Mouse (Mus musculus): ENCODE data around the gene Acsf3. TPM values are rescaled to one million over a fixed set of nuclear protein-coding genes. Genes with fewer than 3 reads are reported as not detected.

The Acsf3 gene
- polyA plus RNA-seq, 1 experiment from 2014 or later: 17.1 TPM

- 92% methylated on average over 6 of the region's 6 CpGs for WGBS
- H3K27ac ChIP-seq (replicated peaks): no peak overlapping the region
- peaks cover 4% of the 10 kb centered on the region for H3K36me3 ChIP-seq
- H3K9me3 ChIP-seq: no peaks in the 10 kb centered on the region
- no peaks in the 10 kb centered on the region for H3K27me3 ChIP-seq
- no peak overlapping the region for H3K4me2 ChIP-seq
- peaks cover 52% of the 10 kb centered on the region for H3K4me1 ChIP-seq (replicated peaks)
- no peak for ATAC-seq (ENCODE audit: low read depth)
- H3K9ac ChIP-seq: no peak overlapping the region
- H3K4me3 ChIP-seq: no peak overlapping the region
These were observed 41.7 kb downstream of the Acsf3 start for GRCm38 (mm10) chr8:122816965-122817364.

GRCm38 (mm10) chr8:122817724-122818496, 42.6 kb downstream of the Acsf3 start:
- Histone ChIP-seq H3K4me2 (no peak overlapping the region), H3K27me3 (no peaks in the 10 kb centered on the region), H3K36me3 (peaks cover 4% of the 10 kb centered on the region), H3K4me3 (no peak overlapping the region), H3K9ac (no peak overlapping the region), H3K27ac (replicated peaks) (0 out of 2 replicates have a peak overlapping the region, but pooled peaks have one; percentile 38), H3K9me3 (no peaks in the 10 kb centered on the region), H3K4me1 (replicated peaks) (peaks cover 43% of the 10 kb centered on the region)
- whole genome bisulfite sequencing: 35% methylated on average over 13 of the region's 13 CpGs
- no peak for ATAC-seq (ENCODE audit: low read depth)

GRCm38 (mm10) chr8:122819776-122820175, 44.5 kb downstream of the Acsf3 start:
- H3K27ac ChIP-seq (replicated peaks): peak overlapping the region; percentile 10; the same call in 1 of the 2 replicates
- H3K27me3 ChIP-seq: no peaks in the 10 kb centered on the region
- H3K36me3 ChIP-seq: no peaks in the 10 kb centered on the region
- 45% methylated on average over 11 of the region's 11 CpGs for WGBS
- H3K4me3 ChIP-seq: no peak overlapping the region
- H3K9me3 ChIP-seq: no peaks in the 10 kb centered on the region
- peaks cover 34% of the 10 kb centered on the region for H3K4me1 ChIP-seq (replicated peaks)
- no peak for ATAC-seq (ENCODE audit: low read depth)
- no peak overlapping the region for H3K9ac ChIP-seq
- H3K4me2 ChIP-seq: no peak overlapping the region

GRCm38 (mm10) chr8:122824571-122824970, 49.3 kb downstream of the Acsf3 start:
- H3K9ac ChIP-seq: no peak overlapping the region
- H3K27me3 ChIP-seq: no peaks in the 10 kb centered on the region
- no peak for ATAC-seq (ENCODE audit: low read depth)
- H3K36me3 ChIP-seq: no peaks in the 10 kb centered on the region
- no peak overlapping the region for H3K27ac ChIP-seq (replicated peaks)
- H3K4me2 ChIP-seq: no peak overlapping the region
- peaks cover 29% of the 10 kb centered on the region for H3K4me1 ChIP-seq (replicated peaks)
- H3K4me3 ChIP-seq: no peak overlapping the region
- 34% methylated on average over 5 of the region's 5 CpGs for WGBS
- no peaks in the 10 kb centered on the region for H3K9me3 ChIP-seq

- Histone ChIP-seq H3K9me3 (no peaks in the 10 kb centered on the region), H3K36me3 (no peaks in the 10 kb centered on the region), H3K27ac (replicated peaks) (0 out of 2 replicates have a peak overlapping the region, but pooled peaks have one; percentile 1), H3K9ac (no peak overlapping the region), H3K4me3 (no peak overlapping the region), H3K27me3 (no peaks in the 10 kb centered on the region), H3K4me1 (replicated peaks) (peaks cover 29% of the 10 kb centered on the region), H3K4me2 (no peak overlapping the region)
- 77% methylated on average over 9 of the region's 9 CpGs for WGBS
- no peak for ATAC-seq (ENCODE audit: low read depth)
These were observed 49.7 kb downstream of the Acsf3 start for GRCm38 (mm10) chr8:122824986-122825385.

- H3K4me2 ChIP-seq: no peak overlapping the region
- no peak overlapping the region for H3K9ac ChIP-seq
- no peaks in the 10 kb centered on the region for H3K9me3 ChIP-seq
- ATAC-seq (ENCODE audit: low read depth): no peak
- no peaks in the 10 kb centered on the region for H3K27me3 ChIP-seq
- 82% methylated on average over 8 of the region's 8 CpGs for WGBS
- no peak overlapping the region for H3K27ac ChIP-seq (replicated peaks)
- H3K4me1 ChIP-seq (replicated peaks): peaks cover 29% of the 10 kb centered on the region
- no peak overlapping the region for H3K4me3 ChIP-seq
- no peaks in the 10 kb centered on the region for H3K36me3 ChIP-seq
These were observed 50.1 kb downstream of the Acsf3 start for GRCm38 (mm10) chr8:122825408-122825807.

GRCm38 (mm10) chr8:122829396-122829795, 54.1 kb downstream of the Acsf3 start:
- H3K27me3 ChIP-seq: 0 out of 2 replicates have a peak, but pooled peaks cover 5% of the 10 kb centered on the region
- H3K4me3 ChIP-seq: no peak overlapping the region
- ATAC-seq (ENCODE audit: low read depth): no peak
- no peak overlapping the region for H3K27ac ChIP-seq (replicated peaks)
- no peaks in the 10 kb centered on the region for H3K9me3 ChIP-seq
- H3K36me3 ChIP-seq: no peaks in the 10 kb centered on the region
- no peak overlapping the region for H3K9ac ChIP-seq
- no peak overlapping the region for H3K4me2 ChIP-seq
- WGBS: 75% methylated on average over 3 of the region's 3 CpGs
- peaks cover 23% of the 10 kb centered on the region for H3K4me1 ChIP-seq (replicated peaks)

- 41% methylated on average over 8 of the region's 8 CpGs for WGBS
- ATAC-seq (ENCODE audit: low read depth): peak; percentile 85
- no peak overlapping the region for H3K9ac ChIP-seq
These were observed 55.2 kb downstream of the Acsf3 start for GRCm38 (mm10) chr8:122830349-122831061.

GRCm38 (mm10) chr8:122834416-122834815, 59.1 kb downstream of the Acsf3 start:
- WGBS: 84% methylated on average over 8 of the region's 8 CpGs
- H3K9ac ChIP-seq: no peak overlapping the region
- no peaks in the 10 kb centered on the region for H3K36me3 ChIP-seq
- no peak for ATAC-seq (ENCODE audit: low read depth)
- H3K27me3 ChIP-seq: 0 out of 2 replicates have a peak, but pooled peaks cover 5% of the 10 kb centered on the region
- no peak overlapping the region for H3K4me3 ChIP-seq
- H3K27ac ChIP-seq (replicated peaks): no peak overlapping the region
- no peaks in the 10 kb centered on the region for H3K9me3 ChIP-seq
- no peaks in the 10 kb centered on the region; the same call in 1 of the 2 replicates for H3K4me1 ChIP-seq (replicated peaks)
- no peak overlapping the region for H3K4me2 ChIP-seq

More at GRCm38 (mm10) chr8:122830349-122831061, 55.2 kb downstream of the Acsf3 start:
- Histone ChIP-seq H3K4me1 (replicated peaks) (peaks cover 12% of the 10 kb centered on the region), H3K4me2 (no peak overlapping the region), H3K36me3 (no peaks in the 10 kb centered on the region), H3K27me3 (0 out of 2 replicates have a peak, but pooled peaks cover 5% of the 10 kb centered on the region), H3K9me3 (no peaks in the 10 kb centered on the region), H3K4me3 (no peak overlapping the region), H3K27ac (replicated peaks) (no peak overlapping the region)

GRCm38 (mm10) chr8:122834971-122835370, 59.7 kb downstream of the Acsf3 start:
- H3K9ac ChIP-seq: no peak overlapping the region
- H3K4me1 ChIP-seq (replicated peaks): no peaks in the 10 kb centered on the region; the same call in 1 of the 2 replicates
- H3K9me3 ChIP-seq: no peaks in the 10 kb centered on the region
- H3K27ac ChIP-seq (replicated peaks): no peak overlapping the region
- WGBS: 30% methylated on average over 8 of the region's 8 CpGs
- H3K27me3 ChIP-seq: 0 out of 2 replicates have a peak, but pooled peaks cover 5% of the 10 kb centered on the region
- no peak for ATAC-seq (ENCODE audit: low read depth)
- no peaks in the 10 kb centered on the region for H3K36me3 ChIP-seq
- H3K4me3 ChIP-seq: no peak overlapping the region
- H3K4me2 ChIP-seq: no peak overlapping the region

- Histone ChIP-seq H3K27me3 (0 out of 2 replicates have a peak, but pooled peaks cover 5% of the 10 kb centered on the region), H3K4me1 (replicated peaks) (no peaks in the 10 kb centered on the region), H3K4me2 (no peak overlapping the region), H3K36me3 (no peaks in the 10 kb centered on the region), H3K9me3 (no peaks in the 10 kb centered on the region), H3K27ac (replicated peaks) (no peak overlapping the region), H3K9ac (no peak overlapping the region), H3K4me3 (no peak overlapping the region)
- WGBS: 88% methylated on average over 12 of the region's 12 CpGs
- no peak for ATAC-seq (ENCODE audit: low read depth)
These were observed 60.9 kb downstream of the Acsf3 start for GRCm38 (mm10) chr8:122836199-122836598.

GRCm38 (mm10) chr8:122836696-122837095, 61.4 kb downstream of the Acsf3 start:
- Histone ChIP-seq H3K4me3 (no peak overlapping the region), H3K27ac (replicated peaks) (no peak overlapping the region), H3K4me2 (no peak overlapping the region), H3K36me3 (no peaks in the 10 kb centered on the region), H3K27me3 (0 out of 2 replicates have a peak, but pooled peaks cover under 1% of the 10 kb centered on the region), H3K9me3 (no peaks in the 10 kb centered on the region), H3K9ac (no peak overlapping the region), H3K4me1 (replicated peaks) (no peaks in the 10 kb centered on the region)
- ATAC-seq (ENCODE audit: low read depth): no peak
- 92% methylated on average over 13 of the region's 13 CpGs for WGBS

All from neural tube, embryonic 13.5 days (tissue).